Mouse (Mus musculus) embryo, embryonic 9.5 days (tissue): Measurements from ENCODE around the gene Mex3a.

Experiments
- DNase-seq: peaks from one replicate; pipeline ENCODE4 v3.0.0-alpha.2; 2017; ENCODE audit errors: extremely low spot score

Mex3a gene

DNA sequence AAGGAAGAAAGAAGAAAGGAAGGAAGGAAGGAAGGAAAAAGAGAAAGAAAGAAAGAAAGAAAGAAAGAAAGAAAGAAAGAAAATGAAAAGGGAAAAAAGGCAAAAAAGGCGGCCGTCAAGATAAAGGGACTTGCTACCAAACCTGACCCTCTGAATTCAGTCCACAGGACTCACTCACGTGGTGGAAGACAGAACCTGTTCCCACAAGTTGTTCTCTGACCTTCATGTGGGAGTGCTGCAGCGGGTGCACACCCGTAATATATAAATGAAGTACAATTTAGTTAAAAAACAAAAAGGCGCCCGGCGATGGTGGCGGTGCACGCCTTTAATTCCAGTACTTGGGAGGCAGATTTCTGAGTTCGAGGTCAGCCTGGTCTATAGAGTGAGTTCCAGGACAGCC, 3.5 kb upstream of the Mex3a start:
- no peak for DNase-seq

DNA sequence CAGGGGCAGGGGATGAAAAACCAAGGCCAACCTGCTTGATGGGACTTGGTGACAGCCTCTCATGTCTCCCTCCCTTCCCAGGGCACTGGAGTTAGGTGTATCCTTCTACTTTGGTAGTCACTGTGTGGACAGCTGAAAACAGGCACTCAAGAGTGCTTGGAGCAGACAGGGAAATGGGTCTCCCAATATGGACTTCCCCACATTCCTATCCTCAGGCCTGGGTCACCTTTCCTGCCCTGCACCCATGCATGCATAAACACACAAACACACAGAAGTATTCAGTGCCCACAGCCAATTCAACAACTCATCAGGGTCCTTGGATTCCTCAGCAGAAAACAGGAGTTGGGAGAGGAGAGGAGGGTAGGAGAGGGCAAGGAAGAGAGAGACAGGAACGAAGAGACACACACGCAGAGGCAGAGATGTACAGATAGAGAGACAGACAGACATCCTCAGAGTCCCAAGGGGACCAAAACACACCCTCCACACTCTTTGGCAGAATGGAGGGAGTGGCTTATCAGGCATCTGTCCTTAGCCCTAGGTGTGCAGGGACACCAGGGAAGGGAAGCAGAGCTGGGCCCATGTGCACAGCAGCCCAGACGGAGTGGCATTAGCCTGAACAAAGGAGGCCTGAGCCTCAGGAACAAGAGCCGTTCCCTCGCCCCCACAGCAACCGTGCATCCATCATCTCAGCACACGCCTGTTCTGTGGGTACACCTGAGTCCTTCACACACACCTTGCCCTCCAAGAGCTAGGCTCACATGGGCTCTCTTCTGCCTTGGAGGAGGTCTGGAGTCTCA, 2.8 kb upstream of the Mex3a start:
- DNase-seq, result no peak

DNA sequence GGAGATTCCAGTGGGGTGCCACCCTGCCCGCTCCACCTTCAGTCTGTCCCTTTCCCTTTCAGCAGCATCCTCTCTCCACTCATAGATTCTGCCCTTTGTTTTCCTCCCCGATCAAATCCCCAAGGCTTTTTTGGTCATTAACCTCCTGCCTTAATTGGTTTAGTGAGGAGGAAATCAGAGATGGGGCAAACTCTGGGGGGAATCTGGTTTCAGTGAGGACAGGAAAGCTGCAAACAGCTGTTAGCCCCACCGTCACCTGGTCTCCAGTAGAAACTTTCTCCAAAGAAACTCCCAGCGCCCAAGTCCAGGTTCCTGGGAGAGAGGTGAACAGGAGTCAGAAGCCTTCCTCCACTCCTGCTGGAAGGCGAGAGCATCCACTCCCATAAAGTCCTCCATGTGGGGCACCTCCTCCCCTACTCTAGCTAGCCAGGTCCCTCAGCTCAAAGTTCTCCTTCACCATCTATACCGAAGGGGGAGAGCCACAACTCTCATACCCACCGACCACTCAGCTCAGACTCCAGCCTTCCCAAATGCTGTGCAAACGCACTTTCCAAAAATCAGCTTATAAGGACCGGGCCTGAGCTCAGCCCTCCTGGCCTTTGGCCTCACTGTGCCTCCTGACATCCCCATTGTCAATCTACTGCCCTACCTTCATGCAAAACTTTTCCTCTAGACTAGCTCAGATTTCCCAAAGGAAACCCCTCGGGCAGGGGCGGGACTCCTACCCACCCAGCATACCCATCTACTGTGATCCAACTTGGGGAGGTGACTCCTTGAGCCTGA, 1.9 kb upstream of the Mex3a start:
- DNase-seq, result no peak

- peak; percentile 96 for DNase-seq
These were observed 572 bp upstream of the Mex3a start for GRCm38 (mm10) chr3:88531348-88532298.

DNA sequence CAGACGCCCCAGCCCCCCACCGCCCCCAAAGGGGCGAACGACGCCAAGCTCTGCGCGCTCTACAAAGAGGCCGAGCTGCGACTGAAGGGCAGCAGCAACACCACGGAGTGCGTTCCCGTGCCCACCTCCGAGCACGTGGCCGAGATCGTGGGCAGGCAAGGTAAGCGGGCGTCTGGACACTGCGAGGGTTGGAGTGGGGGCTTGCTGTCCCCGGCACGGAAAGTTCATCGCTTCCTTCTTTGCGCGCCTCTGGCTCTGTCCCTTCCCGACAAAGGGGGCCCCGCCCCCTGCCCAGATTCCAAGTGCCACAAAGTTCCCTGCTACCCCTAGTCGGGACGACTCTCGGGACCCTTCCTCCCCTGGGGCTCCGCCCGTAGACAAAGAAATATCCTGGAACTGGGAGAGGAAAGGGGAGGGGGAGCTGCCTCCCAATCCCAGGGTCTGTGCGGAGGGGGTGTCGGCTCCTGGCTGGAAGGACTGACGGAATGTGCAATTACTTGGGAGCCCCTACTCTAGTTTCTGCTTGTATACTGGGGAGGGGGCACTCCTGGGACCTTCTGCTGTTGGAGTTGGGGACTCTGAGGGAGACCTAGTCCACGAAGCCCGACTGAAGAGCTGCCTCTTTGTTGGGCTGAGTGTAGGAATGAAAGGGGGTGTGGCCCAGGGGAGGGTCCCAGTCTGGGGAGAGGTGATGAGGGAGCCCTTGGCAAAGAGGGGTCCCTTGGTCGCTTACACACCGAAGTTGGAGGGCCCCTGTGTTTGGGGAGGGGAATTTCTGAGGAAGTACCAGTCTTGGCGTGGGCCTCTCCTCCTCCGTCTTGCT, 705 bp downstream of the Mex3a start:
- peak; percentile 81 for DNase-seq

- DNase-seq, result no peak
These were observed 1.5 kb downstream of the Mex3a start for GRCm38 (mm10) chr3:88533706-88534105.

GRCm38 (mm10) chr3:88535005-88535404, 2.8 kb downstream of the Mex3a start:
- no peak for DNase-seq

GRCm38 (mm10) chr3:88535527-88535926, 3.3 kb downstream of the Mex3a start:
- no peak for DNase-seq

DNA sequence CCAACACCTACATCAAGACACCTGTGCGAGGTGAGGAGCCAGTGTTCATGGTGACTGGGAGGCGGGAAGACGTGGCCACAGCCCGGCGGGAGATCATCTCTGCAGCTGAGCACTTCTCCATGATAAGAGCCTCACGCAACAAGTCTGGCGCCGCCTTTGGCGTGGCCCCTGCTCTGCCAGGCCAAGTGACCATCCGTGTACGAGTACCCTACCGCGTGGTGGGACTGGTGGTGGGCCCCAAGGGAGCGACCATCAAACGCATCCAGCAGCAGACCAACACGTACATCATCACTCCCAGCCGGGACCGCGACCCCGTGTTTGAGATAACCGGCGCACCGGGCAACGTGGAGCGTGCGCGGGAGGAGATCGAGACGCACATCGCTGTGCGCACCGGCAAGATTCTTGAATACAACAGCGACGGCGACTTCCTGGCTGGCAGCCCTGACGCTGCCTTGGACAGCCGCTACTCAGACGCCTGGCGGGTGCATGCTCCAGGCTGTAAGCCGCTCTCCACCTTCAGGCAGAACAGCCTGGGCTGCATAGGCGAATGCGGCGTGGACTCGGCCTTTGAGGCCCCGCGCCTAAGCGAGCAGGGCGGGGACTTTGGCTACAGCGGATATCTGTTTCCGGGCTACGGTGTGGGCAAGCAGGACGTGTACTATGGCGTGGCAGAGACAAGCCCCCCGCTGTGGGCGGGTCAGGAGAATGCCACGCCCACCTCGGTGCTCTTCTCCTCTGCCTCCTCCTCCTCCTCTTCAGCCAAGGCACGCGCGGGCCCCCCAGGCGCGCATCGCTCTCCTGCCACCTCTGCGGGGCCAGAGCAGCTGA, 4.1 kb downstream of the Mex3a start:
- peak; percentile 79 for DNase-seq

DNA sequence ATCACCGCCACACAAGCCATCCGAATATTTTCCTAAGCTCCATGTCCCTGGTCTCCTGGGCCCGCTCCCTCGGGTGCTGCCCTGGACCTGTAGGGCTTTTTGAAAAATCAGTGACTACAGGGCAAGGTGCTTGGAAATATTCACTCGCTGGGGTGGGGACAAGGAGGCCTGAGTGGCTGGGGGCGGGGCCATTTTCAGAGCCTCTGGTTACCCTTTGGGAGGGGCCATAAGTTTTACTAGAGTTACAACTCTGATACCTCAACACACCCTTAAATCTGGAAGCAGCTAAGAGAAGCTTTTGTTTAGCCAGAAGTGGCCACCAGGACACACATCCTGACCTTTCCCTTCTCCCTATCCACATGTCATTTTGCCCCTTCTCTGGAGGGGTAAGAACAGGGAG, 5.0 kb downstream of the Mex3a start:
- DNase-seq, result no peak

DNA sequence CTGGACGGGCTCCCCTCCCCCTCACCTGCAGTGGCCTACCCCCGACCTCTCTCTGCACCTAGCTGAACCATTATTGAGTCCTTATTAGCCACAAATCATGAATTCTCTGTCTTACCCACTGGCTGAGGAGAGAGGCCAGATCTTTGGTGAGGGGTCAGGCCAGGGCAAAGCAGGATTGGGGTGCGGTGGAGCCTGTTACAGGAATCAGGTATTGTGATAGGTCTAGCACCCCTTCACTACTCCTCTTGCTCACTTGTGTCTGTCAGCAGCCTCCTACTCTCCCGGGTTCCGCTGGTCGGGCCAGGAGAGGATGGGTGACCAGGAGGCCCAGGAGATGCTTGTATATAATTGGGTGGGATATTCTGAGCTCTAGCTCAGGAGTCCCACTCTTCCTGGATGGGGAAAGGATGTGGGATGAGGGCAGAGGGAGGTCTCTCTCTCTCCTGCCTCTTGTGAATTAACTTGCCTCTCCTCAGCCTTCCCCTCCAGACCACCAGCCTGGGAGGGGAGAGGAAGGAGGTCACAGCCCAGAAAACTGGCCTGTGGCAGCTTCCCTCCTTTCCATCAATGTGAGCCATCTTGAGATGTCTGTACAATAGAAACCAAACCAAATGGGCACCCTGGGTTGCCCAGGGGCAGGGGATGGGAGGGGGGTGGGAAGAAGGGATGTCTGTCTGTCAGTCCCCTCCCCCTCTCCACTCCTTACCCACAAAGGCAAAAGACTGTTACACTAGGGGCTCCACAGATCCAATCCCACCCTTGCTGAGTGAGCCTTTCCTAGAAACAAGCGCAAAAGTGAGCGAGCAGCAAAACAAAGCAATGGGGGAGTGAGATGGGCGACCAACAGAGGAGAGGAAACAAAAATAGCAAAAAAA, 6.3 kb downstream of the Mex3a start:
- DNase-seq, result peak; percentile 48

DNA sequence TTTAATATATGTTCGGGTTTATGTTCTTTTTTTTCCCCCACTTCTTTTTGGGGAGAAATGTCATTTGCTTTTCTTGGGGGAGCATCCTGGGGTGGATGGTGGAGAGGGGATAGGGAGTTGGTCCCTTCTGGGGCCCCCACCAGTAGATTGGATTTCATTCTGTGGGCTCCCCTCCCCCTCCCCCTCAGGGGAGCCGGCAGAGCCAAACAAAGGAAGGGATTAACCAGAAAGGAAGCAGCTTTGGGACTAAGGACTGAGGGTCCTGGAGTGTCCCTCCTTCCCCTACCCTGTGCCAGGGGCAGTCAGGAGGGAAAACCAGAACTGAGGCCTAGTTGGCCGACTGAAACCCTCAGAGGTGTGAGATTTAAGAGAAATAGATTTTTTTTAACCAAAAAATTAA, 7.2 kb downstream of the Mex3a start:
- DNase-seq, result peak; percentile 54

DNA sequence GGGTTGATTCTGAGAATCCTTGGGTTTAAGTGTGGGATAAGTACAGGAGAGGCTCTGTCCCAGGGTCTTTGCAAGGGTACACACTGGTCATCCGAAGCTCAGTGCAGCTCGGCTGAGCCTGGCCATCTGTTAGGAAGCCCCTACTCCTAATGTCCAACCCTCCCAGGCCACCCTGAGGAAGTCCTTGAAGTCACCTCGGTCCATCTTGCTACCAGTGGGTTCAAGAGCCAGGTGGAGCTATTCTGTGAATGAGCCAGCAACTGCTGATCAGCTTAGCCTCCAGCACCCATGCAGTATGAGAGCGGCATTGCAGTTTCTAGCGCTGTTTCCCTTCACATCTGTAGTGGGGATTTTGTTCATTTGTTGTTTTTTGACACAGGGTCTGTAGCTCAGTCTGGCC, 7.9 kb downstream of the Mex3a start:
- DNase-seq, result no peak

DNA sequence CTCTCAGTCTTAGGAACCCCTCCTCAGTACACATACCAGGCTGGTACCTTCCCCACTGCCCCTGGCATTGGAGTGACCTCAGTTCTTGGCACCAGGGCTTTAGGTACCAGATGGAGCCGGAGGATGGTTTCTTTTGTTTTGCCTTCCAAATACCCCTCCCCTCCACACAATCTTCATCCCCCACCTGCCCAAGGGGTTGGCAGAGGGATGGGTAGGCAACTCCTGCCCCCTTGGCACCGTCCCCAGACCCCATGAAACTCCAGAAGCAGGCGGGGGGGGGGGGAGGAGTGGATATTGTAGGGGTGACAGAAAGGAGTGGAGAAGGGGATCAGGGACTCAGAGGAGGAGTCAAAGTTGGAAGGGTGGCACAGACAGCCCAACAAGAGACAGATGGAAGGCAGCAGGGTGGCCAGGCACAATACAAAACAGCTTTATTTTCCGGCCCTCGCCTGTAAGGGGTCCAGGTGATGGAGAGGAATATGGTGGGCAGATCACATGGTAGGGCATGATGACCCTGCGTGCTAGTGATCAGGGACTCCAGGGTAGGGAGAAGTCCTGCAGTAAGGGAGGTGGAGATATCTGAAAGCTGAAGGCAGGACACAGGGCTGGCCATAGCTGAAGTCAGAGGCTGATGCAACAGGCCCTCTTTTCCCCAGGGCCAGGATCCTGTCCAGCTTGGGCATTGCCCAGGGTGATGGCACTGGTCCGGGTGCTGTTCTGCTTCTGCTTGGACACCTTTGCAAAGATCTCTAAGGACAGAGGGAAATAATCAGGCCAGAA, 9.6 kb downstream of the Mex3a start:
- no peak for DNase-seq

- DNase-seq, result no peak
These were observed 10.3 kb downstream of the Mex3a start for GRCm38 (mm10) chr3:88542486-88542885.

- no peak for DNase-seq
These were observed 11.0 kb downstream of the Mex3a start for GRCm38 (mm10) chr3:88543174-88543573.

DNA sequence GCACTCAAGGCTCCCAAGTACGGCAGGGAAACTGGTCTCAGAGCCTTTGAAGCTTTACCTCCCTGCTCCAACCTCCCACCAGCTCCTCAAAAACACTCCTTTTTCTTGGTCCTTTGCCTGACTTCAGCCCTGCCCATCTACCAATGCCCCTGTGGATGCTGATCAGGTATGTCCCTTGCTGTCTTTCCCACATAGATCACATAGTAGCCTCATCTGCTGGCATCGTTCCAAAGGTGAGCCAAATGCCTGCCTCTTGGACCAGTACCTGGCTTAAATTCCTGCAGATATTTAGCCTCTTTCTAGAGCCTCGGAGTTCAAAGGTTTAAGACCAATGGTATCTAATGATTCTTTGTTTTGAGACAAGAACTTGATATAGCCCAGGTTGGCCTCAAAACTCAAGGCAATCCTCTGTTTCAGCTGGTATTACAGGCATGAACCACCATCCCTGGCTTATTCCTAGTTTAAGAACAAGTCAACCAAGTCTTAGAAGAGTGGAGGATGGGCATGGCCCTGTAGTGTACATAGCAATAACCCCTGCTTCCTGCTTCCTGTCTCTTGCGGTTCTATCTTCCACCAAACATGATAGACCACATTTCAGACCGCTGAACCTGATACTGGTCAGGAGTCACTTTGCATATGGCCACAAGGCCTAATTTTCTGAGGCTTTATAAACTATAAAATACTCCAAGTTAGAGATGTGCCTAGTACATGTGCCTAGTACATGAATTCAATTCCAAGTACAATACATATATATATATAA, 11.6 kb downstream of the Mex3a start:
- DNase-seq, result no peak

GRCm38 (mm10) chr3:88544514-88544913, 12.3 kb downstream of the Mex3a start:
- DNase-seq, result no peak
